Mouse (Mus musculus) cerebellum, adult 2 months (tissue): ENCODE measurements at regions not wholly inside any gene's neighbourhood (a gene's known extent, or its start where the extent isn't known, plus 50 kb on each side); places are given as distances from the start of the nearest gene placed in this dataset.

Experiments used
- CTCF ChIP-seq: fragments of 200-500 bp; IDR thresholded peaks from 2 replicates; pipeline ENCODE4 v1.5.1; 2011; ENCODE audit warnings: low read depth, mild to moderate bottlenecking, control low read depth, low read length, moderate library complexity, borderline replicate concordance; ENCODE audit not compliant: insufficient read depth
- POLR2A ChIP-seq: fragments of 200-500 bp; IDR thresholded peaks from 2 replicates; pipeline ENCODE4 v1.6.1; 2011; ENCODE audit warnings: low read length, control low read depth, borderline replicate concordance; ENCODE audit not compliant: insufficient read depth

DNA sequence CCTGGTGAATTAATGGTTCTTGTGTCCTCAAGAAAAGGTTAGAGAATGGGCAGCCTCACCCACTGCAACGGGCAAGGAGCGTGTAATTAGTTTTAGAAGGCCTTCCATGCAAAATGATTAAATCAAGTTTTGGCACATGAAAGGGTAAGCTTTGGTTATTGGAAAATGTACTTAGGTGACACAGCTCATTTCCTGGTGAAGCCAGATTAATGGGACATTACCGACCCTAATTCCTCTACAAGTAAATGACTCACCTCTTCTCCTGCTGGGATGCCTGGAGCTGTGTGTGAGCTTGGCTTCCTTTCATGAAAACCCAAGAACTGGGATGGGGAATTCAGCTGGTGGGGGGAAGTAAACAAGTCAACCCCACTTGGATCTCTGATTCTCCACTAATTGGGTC, 219.9 kb upstream of the Usp24 start:
- TF ChIP-seq CTCF (no peak), POLR2A (no peak)
